Mouse (Mus musculus) stomach, postnatal 0 days (tissue): ENCODE data around the gene Fto.

ENCODE experiments used
- CTCF ChIP-seq: IDR thresholded peaks from 2 replicates; pipeline ENCODE4 v1.5.1; 2016; ENCODE audit warnings: antibody characterized with exemption, low read depth, mild to moderate bottlenecking, moderate library complexity
- EP300 ChIP-seq: optimal IDR thresholded peaks from 2 replicates; pipeline ENCODE3; 2016; ENCODE audit warnings: antibody characterized with exemption

GRCm38 (mm10) chr8:91298672-91299071 lies 14.7 kb upstream of the Fto start:
- no peak for TF ChIP-seq CTCF
- TF ChIP-seq EP300: no peak
